Mouse (Mus musculus) liver, postnatal 0 days (tissue): ENCODE data around the gene Grb14.

Source experiments
- CTCF ChIP-seq: sonication (generic); IDR thresholded peaks from 2 replicates; pipeline ENCODE4 v1.5.1; 2016; ENCODE audit warnings: antibody characterized with exemption, low read depth
- EP300 ChIP-seq: IDR thresholded peaks from 2 replicates; pipeline ENCODE4 v1.6.1; 2016; ENCODE audit warnings: antibody characterized with exemption, low read depth, mild to moderate bottlenecking

DNA sequence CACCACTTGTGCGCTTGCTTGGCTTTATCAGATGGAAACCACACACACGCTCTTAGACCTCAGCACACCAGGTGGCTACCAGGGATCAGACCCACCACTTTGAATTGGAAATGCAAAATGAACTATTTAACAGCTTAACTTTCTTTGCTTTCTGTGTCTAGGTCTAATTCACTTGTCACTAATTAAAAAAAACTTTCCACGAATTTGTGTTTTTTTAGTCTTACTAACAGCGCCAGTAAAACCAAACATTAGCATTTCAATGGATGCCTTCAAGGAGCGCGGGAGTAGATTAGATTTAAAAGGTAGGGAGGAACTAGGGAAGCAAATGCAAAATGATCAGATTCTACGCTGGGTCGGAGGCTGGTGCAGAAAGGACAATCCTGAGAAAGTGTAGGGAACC lies 12.8 kb upstream of the Grb14 start:
- no peak for TF ChIP-seq CTCF
- no peak for TF ChIP-seq EP300
